Mouse (Mus musculus) olfactory bulb, adult 2 months (tissue): Measurements from ENCODE around the gene Fbxo48. TPM values are rescaled to one million over a fixed set of nuclear protein-coding genes. Genes with fewer than 3 reads are reported as not detected.

Experiments used
- H3K27ac ChIP-seq: fragments of 200-500 bp; 2 replicates; pipeline ENCODE4 v1.5.1; 2012; ENCODE audit warnings: low read depth, low read length; ENCODE audit not compliant: insufficient read depth
- H3K4me1 ChIP-seq: fragments of 200-500 bp; 2 replicates; pipeline ENCODE4 v1.6.1; 2012; ENCODE audit warnings: low read length; ENCODE audit not compliant: control insufficient read depth, insufficient read depth
- H3K4me3 ChIP-seq: fragments of 200-500 bp; 2 replicates; pipeline ENCODE4 v1.5.1; 2012; ENCODE audit warnings: mild to moderate bottlenecking, low read depth, low read length, moderate library complexity; ENCODE audit not compliant: insufficient read depth
- CTCF ChIP-seq: fragments of 200-500 bp; IDR thresholded peaks from 2 replicates; pipeline ENCODE4 v1.5.1; 2012; ENCODE audit warnings: low read depth, mild to moderate bottlenecking, low read length, moderate library complexity; ENCODE audit not compliant: insufficient read depth
- POLR2A ChIP-seq: fragments of 200-500 bp; IDR thresholded peaks from 2 replicates; pipeline ENCODE4 v1.6.1; 2012; ENCODE audit warnings: mild to moderate bottlenecking, low read depth, low read length, moderate library complexity; ENCODE audit not compliant: insufficient read depth
- WGBS: fragments of 180-500 bp; shearing (Covaris S2); methylation state at CpG from one replicate; pipeline ENCODE4 v1.1.7; 2018; 5-methylcytosine and 5-hydroxymethylcytosine counted together
- polyA plus RNA-seq: library from polyadenylated mRNA; stranded (reverse); fragments of >200 nt; gene quantifications from 2 replicates; pipeline ENCODE4 v1.2.4, GENCODE M21; 2012; ENCODE audit warnings: low replicate concordance; ENCODE audit not compliant: missing spikeins, insufficient read depth, insufficient read length

The Fbxo48 gene
- polyA plus RNA-seq, 1 experiment: not detected

GRCm38 (mm10) chr11:16958520-16958919, 7.3 kb downstream of the Fbxo48 start:
- H3K4me1 ChIP-seq: no peaks in the 10 kb centered on the region
- TF ChIP-seq POLR2A (no peak), CTCF (no peak)
- 87% methylated on average over 1 of the region's 1 CpGs for WGBS
- no peak overlapping the region for H3K27ac ChIP-seq
- no peak overlapping the region for H3K4me3 ChIP-seq

GRCm38 (mm10) chr11:16967806-16968205, 16.6 kb downstream of the Fbxo48 start:
- no peak overlapping the region for H3K4me3 ChIP-seq
- H3K4me1 ChIP-seq: no peaks in the 10 kb centered on the region
- WGBS: 45% methylated on average over 2 of the region's 2 CpGs
- no peak overlapping the region for H3K27ac ChIP-seq
- TF ChIP-seq POLR2A (no peak), CTCF (no peak)

GRCm38 (mm10) chr11:16969650-16970049, 18.5 kb downstream of the Fbxo48 start:
- no peak for TF ChIP-seq CTCF
- TF ChIP-seq POLR2A: no peak
- 69% methylated on average over 2 of the region's 2 CpGs for WGBS
- no peak overlapping the region for H3K27ac ChIP-seq
- H3K4me1 ChIP-seq: no peaks in the 10 kb centered on the region
- H3K4me3 ChIP-seq: no peak overlapping the region

- no peak overlapping the region for H3K27ac ChIP-seq
- H3K4me1 ChIP-seq: no peaks in the 10 kb centered on the region
- H3K4me3 ChIP-seq: no peak overlapping the region
- 90% methylated on average over 3 of the region's 3 CpGs for WGBS
- no peak for TF ChIP-seq CTCF
- no peak for TF ChIP-seq POLR2A
Observed at GRCm38 (mm10) chr11:16972027-16972426, 20.9 kb downstream of the Fbxo48 start.

GRCm38 (mm10) chr11:16973086-16973485, 21.9 kb downstream of the Fbxo48 start:
- H3K27ac ChIP-seq: no peak overlapping the region
- TF ChIP-seq POLR2A (no peak), CTCF (no peak)
- H3K4me3 ChIP-seq: no peak overlapping the region
- 85% methylated on average over 1 of the region's 1 CpGs for WGBS
- no peaks in the 10 kb centered on the region for H3K4me1 ChIP-seq

- TF ChIP-seq POLR2A: no peak
- TF ChIP-seq CTCF: no peak
- H3K4me3 ChIP-seq: no peak overlapping the region
- H3K4me1 ChIP-seq: no peaks in the 10 kb centered on the region
- H3K27ac ChIP-seq: no peak overlapping the region
- WGBS: 85% methylated on average over 4 of the region's 4 CpGs
Observed at GRCm38 (mm10) chr11:16976937-16977336, 25.8 kb downstream of the Fbxo48 start.

- WGBS: 81% methylated on average over 2 of the region's 2 CpGs
- no peak for TF ChIP-seq POLR2A
- no peak for TF ChIP-seq CTCF
- no peaks in the 10 kb centered on the region for H3K4me1 ChIP-seq
Observed at GRCm38 (mm10) chr11:16977611-16978010, 26.4 kb downstream of the Fbxo48 start.

GRCm38 (mm10) chr11:16978161-16978707, 27.1 kb downstream of the Fbxo48 start:
- TF ChIP-seq POLR2A (no peak), CTCF (no peak)
- 89% methylated on average over 5 of the region's 5 CpGs for WGBS
- Histone ChIP-seq H3K4me3 (no peak overlapping the region), H3K27ac (no peak overlapping the region), H3K4me1 (no peaks in the 10 kb centered on the region)

More at GRCm38 (mm10) chr11:16977611-16978010, 26.4 kb downstream of the Fbxo48 start:
- Histone ChIP-seq H3K4me3 (no peak overlapping the region), H3K27ac (no peak overlapping the region)

- WGBS: 87% methylated on average over 7 of the region's 7 CpGs
- no peak overlapping the region for H3K4me3 ChIP-seq
- H3K27ac ChIP-seq: no peak overlapping the region
- no peaks in the 10 kb centered on the region for H3K4me1 ChIP-seq
- TF ChIP-seq CTCF (no peak), POLR2A (no peak)
Observed at GRCm38 (mm10) chr11:16986550-16987187, 35.5 kb downstream of the Fbxo48 start.

- WGBS: 70% methylated on average over 6 of the region's 6 CpGs
- H3K4me1 ChIP-seq: no peaks in the 10 kb centered on the region
- H3K4me3 ChIP-seq: no peak overlapping the region
- H3K27ac ChIP-seq: no peak overlapping the region
- no peak for TF ChIP-seq CTCF
- TF ChIP-seq POLR2A: no peak
Observed at GRCm38 (mm10) chr11:16987745-16988328, 36.7 kb downstream of the Fbxo48 start.
